Mouse (Mus musculus) hindbrain, embryonic 10.5 days (tissue): Measurements from ENCODE around the gene Scamp5. TPM values are rescaled to one million over a fixed set of nuclear protein-coding genes. Genes with fewer than 3 reads are reported as not detected.
A peak's percentile ranks its signal among the peaks of the same experiment; 100 is the strongest.
"Not testable (repeated sequence)": the region's sequence is repeated elsewhere in the genome, so short reads cannot be mapped to it uniquely, and the experiment has no call there.

Experiments used
- DNase-seq: peaks from one replicate; pipeline ENCODE4 v3.0.0-alpha.2; 2017; ENCODE audit warnings: low spot score
- H3K27ac ChIP-seq: fragments of 300-500 bp; sonication (generic); 2 replicates; pipeline ENCODE4 v1.5.1; 2016; ENCODE audit warnings: mild to moderate bottlenecking, moderate library complexity
- H3K27me3 ChIP-seq: fragments of 300-500 bp; sonication (generic); 2 replicates; pipeline ENCODE4 v1.6.1; 2016; ENCODE audit warnings: mild to moderate bottlenecking; ENCODE audit not compliant: poor library complexity, insufficient read depth, severe bottlenecking
- H3K36me3 ChIP-seq: fragments of 300-500 bp; sonication (generic); 2 replicates; pipeline ENCODE4 v1.6.1; 2016; ENCODE audit warnings: mild to moderate bottlenecking, moderate library complexity
- H3K4me1 ChIP-seq: fragments of 300-500 bp; sonication (generic); replicated peaks from 2 replicates; pipeline ENCODE4 v1.6.1; 2016; ENCODE audit warnings: mild to moderate bottlenecking
- H3K4me3 ChIP-seq: fragments of 300-500 bp; sonication (generic); 2 replicates; pipeline ENCODE4 v1.5.1; 2016; ENCODE audit warnings: mild to moderate bottlenecking, moderate library complexity
- H3K9me3 ChIP-seq: fragments of 300-500 bp; sonication (generic); 2 replicates; pipeline ENCODE4 v1.6.1; 2016; ENCODE audit warnings: mild to moderate bottlenecking, moderate library complexity
- WGBS: fragments of 180-500 bp; shearing (Covaris S2); methylation state at CpG from one replicate; pipeline ENCODE4 v1.1.7; 2016; 5-methylcytosine and 5-hydroxymethylcytosine counted together
- polyA plus RNA-seq: library from polyadenylated mRNA; unstranded; fragments of >200 nt; fragmentation: Nextera tagmentation; extraction: Ambion mirVana; gene quantifications from 2 replicates; pipeline ENCODE4 v1.2.1, GENCODE M21; 2016

The Scamp5 gene
- polyA plus RNA-seq, 1 experiment from 2014 or later, result 28.9 TPM

- no peaks in the 10 kb centered on the region for H3K27me3 ChIP-seq
- 4% methylated on average over 32 of the region's 32 CpGs for WGBS
- H3K9me3 ChIP-seq, result no peaks in the 10 kb centered on the region
- peaks cover 17% of the 10 kb centered on the region for H3K36me3 ChIP-seq
- peak; percentile 93 for DNase-seq
- peak within 1 kb of the TSS; percentile 60 for H3K4me3 ChIP-seq
- peak within 1 kb of the TSS; percentile 92 for H3K27ac ChIP-seq
- peaks cover 11% of the 10 kb centered on the region for H3K4me1 ChIP-seq
Measured at GRCm38 (mm10) chr9:57439522-57440295, 28.2 kb downstream of the Scamp5 start, which contains the start of gene Ppcdc. TSS of gene Ppcdc (minus strand) at chr9:57440124.

GRCm38 (mm10) chr9:57439083-57439482 lies 28.8 kb downstream of the Scamp5 start:
- peaks cover 15% of the 10 kb centered on the region; the same call in 1 of the 2 replicates for H3K36me3 ChIP-seq
- H3K4me1 ChIP-seq, result peaks cover 11% of the 10 kb centered on the region
- 56% methylated on average over 7 of the region's 7 CpGs for WGBS
- no peak for DNase-seq
- no peaks in the 10 kb centered on the region for H3K9me3 ChIP-seq
- peak overlapping the region; percentile 60 for H3K4me3 ChIP-seq
- no peaks in the 10 kb centered on the region for H3K27me3 ChIP-seq
- peak overlapping the region; percentile 92; the same call in 1 of the 2 replicates for H3K27ac ChIP-seq

- Histone ChIP-seq H3K4me3 (no peak overlapping the region), H3K27me3 (no peaks in the 10 kb centered on the region), H3K9me3 (no peaks in the 10 kb centered on the region), H3K36me3 (peaks cover 10% of the 10 kb centered on the region; the same call in 1 of the 2 replicates), H3K4me1 (peaks cover 18% of the 10 kb centered on the region), H3K27ac (no peak overlapping the region)
- DNase-seq, result no peak
- 80% methylated on average over 10 of the region's 10 CpGs for whole genome bisulfite sequencing
Measured at GRCm38 (mm10) chr9:57437896-57438614, 29.8 kb downstream of the Scamp5 start.

GRCm38 (mm10) chr9:57436166-57436565 lies 31.7 kb downstream of the Scamp5 start:
- Histone ChIP-seq H3K9me3 (no peaks in the 10 kb centered on the region), H3K4me3 (no peak overlapping the region)
- WGBS, result 88% methylated on average over 5 of the region's 5 CpGs

GRCm38 (mm10) chr9:57434405-57435165 lies 33.3 kb downstream of the Scamp5 start:
- H3K9me3 ChIP-seq, result no peaks in the 10 kb centered on the region
- WGBS, result 88% methylated on average over 11 of the region's 11 CpGs
- no peak for DNase-seq
- no peaks in the 10 kb centered on the region for H3K36me3 ChIP-seq
- H3K4me3 ChIP-seq, result no peak overlapping the region
- peaks cover 36% of the 10 kb centered on the region for H3K4me1 ChIP-seq
- no peak overlapping the region for H3K27ac ChIP-seq
- H3K27me3 ChIP-seq, result 0 out of 2 replicates have a peak, but pooled peaks cover 7% of the 10 kb centered on the region

More at GRCm38 (mm10) chr9:57436166-57436565, 31.7 kb downstream of the Scamp5 start:
- no peaks in the 10 kb centered on the region for H3K36me3 ChIP-seq
- H3K27ac ChIP-seq, result no peak overlapping the region
- DNase-seq, result no peak
- peaks cover 28% of the 10 kb centered on the region for H3K4me1 ChIP-seq
- H3K27me3 ChIP-seq, result 0 out of 2 replicates have a peak, but pooled peaks cover 7% of the 10 kb centered on the region

- 19% methylated on average over 11 of the region's 11 CpGs for WGBS
- H3K9me3 ChIP-seq, result no peaks in the 10 kb centered on the region
- H3K27me3 ChIP-seq, result 0 out of 2 replicates have a peak, but pooled peaks cover 7% of the 10 kb centered on the region
- peak overlapping the region; percentile 67; the same call in 1 of the 2 replicates for H3K27ac ChIP-seq
- peak; percentile 74 for DNase-seq
- H3K4me3 ChIP-seq, result no peak overlapping the region
- no peaks in the 10 kb centered on the region for H3K36me3 ChIP-seq
- H3K4me1 ChIP-seq, result peaks cover 28% of the 10 kb centered on the region
Measured at GRCm38 (mm10) chr9:57433097-57434032, 34.5 kb downstream of the Scamp5 start.

GRCm38 (mm10) chr9:57432480-57432879 lies 35.4 kb downstream of the Scamp5 start:
- no peak for DNase-seq
- Histone ChIP-seq H3K27me3 (0 out of 2 replicates have a peak, but pooled peaks cover 7% of the 10 kb centered on the region), H3K36me3 (no peaks in the 10 kb centered on the region), H3K4me1 (peaks cover 31% of the 10 kb centered on the region), H3K9me3 (no peaks in the 10 kb centered on the region), H3K4me3 (no peak overlapping the region), H3K27ac (no peak overlapping the region)
- WGBS, result 91% methylated on average over 3 of the region's 3 CpGs

GRCm38 (mm10) chr9:57431202-57431601 lies 36.7 kb downstream of the Scamp5 start:
- H3K4me1 ChIP-seq, result peaks cover 31% of the 10 kb centered on the region
- no peak overlapping the region for H3K4me3 ChIP-seq
- H3K27me3 ChIP-seq, result 0 out of 2 replicates have a peak, but pooled peaks cover 7% of the 10 kb centered on the region
- no peak for DNase-seq
- no peaks in the 10 kb centered on the region for H3K36me3 ChIP-seq
- no peaks in the 10 kb centered on the region for H3K9me3 ChIP-seq
- H3K27ac ChIP-seq, result no peak overlapping the region
- 32% methylated on average over 9 of the region's 9 CpGs for WGBS

- no peaks in the 10 kb centered on the region for H3K9me3 ChIP-seq
- 0 out of 2 replicates have a peak, but pooled peaks cover 4% of the 10 kb centered on the region for H3K36me3 ChIP-seq
- WGBS, result 64% methylated on average over 4 of the region's 4 CpGs
- DNase-seq, result no peak
- H3K27me3 ChIP-seq, result 0 out of 2 replicates have a peak, but pooled peaks cover 7% of the 10 kb centered on the region
- H3K27ac ChIP-seq, result no peak overlapping the region
- H3K4me3 ChIP-seq, result no peak overlapping the region
- H3K4me1 ChIP-seq, result peaks cover 27% of the 10 kb centered on the region
Measured at GRCm38 (mm10) chr9:57428391-57428790, 39.5 kb downstream of the Scamp5 start.

GRCm38 (mm10) chr9:57427937-57428336 lies 39.9 kb downstream of the Scamp5 start:
- Histone ChIP-seq H3K36me3 (0 out of 2 replicates have a peak, but pooled peaks cover 4% of the 10 kb centered on the region), H3K27me3 (0 out of 2 replicates have a peak, but pooled peaks cover 7% of the 10 kb centered on the region), H3K27ac (no peak overlapping the region), H3K4me3 (no peak overlapping the region), H3K9me3 (no peaks in the 10 kb centered on the region), H3K4me1 (peaks cover 23% of the 10 kb centered on the region)
- DNase-seq, result no peak
- WGBS, result 64% methylated on average over 4 of the region's 4 CpGs

GRCm38 (mm10) chr9:57427123-57427522 lies 40.7 kb downstream of the Scamp5 start:
- not testable (repeated sequence) for H3K4me3 ChIP-seq, H3K27ac ChIP-seq, DNase-seq, H3K27me3 ChIP-seq, H3K9me3 ChIP-seq, H3K36me3 ChIP-seq
- 87% methylated on average over 4 of the region's 4 CpGs for WGBS
- peaks cover 18% of the 10 kb centered on the region for H3K4me1 ChIP-seq
